Mouse (Mus musculus): ENCODE data around the gene Secisbp2.

DNA sequence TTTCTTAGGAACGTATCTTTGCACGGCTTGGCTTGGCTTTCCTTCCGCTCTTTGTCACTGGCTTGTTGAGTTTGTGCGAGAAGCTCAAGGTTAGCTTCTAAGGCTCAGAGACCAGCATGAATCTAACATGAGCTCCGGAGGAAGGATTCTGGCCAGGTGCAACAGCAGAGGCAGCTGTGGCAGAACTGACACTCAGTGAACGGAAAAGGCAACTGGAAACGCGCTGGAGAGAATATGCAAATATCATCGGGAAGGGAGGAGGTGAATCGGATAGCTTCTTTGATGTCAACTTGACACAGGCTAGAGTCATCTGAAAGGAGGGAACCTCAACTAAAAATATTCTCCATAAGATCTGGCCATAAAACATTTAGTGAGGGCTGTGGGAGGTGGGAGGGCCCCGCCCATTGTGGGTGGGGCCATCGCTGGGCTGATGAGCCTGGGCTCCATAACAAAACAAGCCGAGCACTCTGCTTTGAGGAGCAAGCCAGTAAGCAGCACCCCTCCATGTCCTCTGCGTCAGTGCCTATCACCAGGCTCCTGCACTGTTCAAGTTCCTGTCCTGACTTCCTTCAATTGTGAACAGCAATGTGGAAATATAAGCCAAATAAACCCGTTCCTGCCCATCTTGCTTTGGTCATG is 20.0 kb upstream of the Secisbp2 start:
- no peak for TF ChIP-seq CTCF (conservative IDR thresholded peaks at IDR 0.05; ENCODE audit: low read length)
- no peak for TF ChIP-seq POU5F1 (IDR thresholded peaks at IDR 0.05; ENCODE audit: borderline replicate concordance, low read length)
- peak; percentile 17; the same call in 1 of the 2 replicates for TF ChIP-seq NANOG (IDR thresholded peaks at IDR 0.05; ENCODE audit: borderline replicate concordance, low read length)
